Mouse (Mus musculus): ENCODE data around the gene Zcchc2. TPM values are rescaled to one million over a fixed set of nuclear protein-coding genes. Genes with fewer than 3 reads are reported as not detected.

Gene Zcchc2
- polyA plus RNA-seq, 1 experiment from 2014 or later = 2.6 TPM

GRCm38 (mm10) chr1:106071237-106072070, 81.2 kb downstream of the Zcchc2 start:
- 0 out of 2 replicates have a peak, but pooled peaks have one; percentile 70 for ATAC-seq (replicated peaks; ENCODE audit: low FRiP score, low read depth)
- peak; percentile 85 for DNase-seq (ENCODE audit: low spot score)
- TF ChIP-seq CTCF (IDR thresholded peaks at IDR 0.05; ENCODE audit: low read depth) = peak; percentile 94
- Histone ChIP-seq H3K4me2 (ENCODE audit: low read length) (peak overlapping the region; percentile 21; the same call in 1 of the 2 replicates), H3K4me3 (replicated peaks; ENCODE audit: low read depth, low read length) (no peak overlapping the region), H3K27me3 (ENCODE audit: insufficient read depth, low read length) (no peaks in the 10 kb centered on the region), H3K9ac (ENCODE audit: low read depth, low read length) (no peak overlapping the region), H3K36me3 (ENCODE audit: insufficient read depth, low read length) (no peaks in the 10 kb centered on the region), H3K4me1 (replicated peaks; ENCODE audit: insufficient read depth, low read length) (no peaks in the 10 kb centered on the region), H3K27ac (no peak overlapping the region), H3K9me3 (replicated peaks; ENCODE audit: low read length) (no peaks in the 10 kb centered on the region)
- WGBS = 16% methylated on average over 9 of the region's 9 CpGs

GRCm38 (mm10) chr1:106072071-106072440, 81.8 kb downstream of the Zcchc2 start:
- H3K4me3 ChIP-seq (replicated peaks; ENCODE audit: low read depth, low read length) = no peak overlapping the region
- H3K9ac ChIP-seq (ENCODE audit: low read depth, low read length) = no peak overlapping the region
- H3K27ac ChIP-seq = no peak overlapping the region
- DNase-seq (ENCODE audit: low spot score) (peak; percentile 36), ATAC-seq (replicated peaks; ENCODE audit: low FRiP score, low read depth) (0 out of 2 replicates have a peak, but pooled peaks have one; percentile 33)
- WGBS = 5% methylated on average over 10 of the region's 10 CpGs
- no peaks in the 10 kb centered on the region for H3K27me3 ChIP-seq (ENCODE audit: insufficient read depth, low read length)
- no peak for TF ChIP-seq CTCF (IDR thresholded peaks at IDR 0.05; ENCODE audit: low read depth)
- H3K9me3 ChIP-seq (replicated peaks; ENCODE audit: low read length) = no peaks in the 10 kb centered on the region
- no peaks in the 10 kb centered on the region for H3K36me3 ChIP-seq (ENCODE audit: insufficient read depth, low read length)
- peak overlapping the region; percentile 21; the same call in 1 of the 2 replicates for H3K4me2 ChIP-seq (ENCODE audit: low read length)
- H3K4me1 ChIP-seq (replicated peaks; ENCODE audit: insufficient read depth, low read length) = no peaks in the 10 kb centered on the region

DNA sequence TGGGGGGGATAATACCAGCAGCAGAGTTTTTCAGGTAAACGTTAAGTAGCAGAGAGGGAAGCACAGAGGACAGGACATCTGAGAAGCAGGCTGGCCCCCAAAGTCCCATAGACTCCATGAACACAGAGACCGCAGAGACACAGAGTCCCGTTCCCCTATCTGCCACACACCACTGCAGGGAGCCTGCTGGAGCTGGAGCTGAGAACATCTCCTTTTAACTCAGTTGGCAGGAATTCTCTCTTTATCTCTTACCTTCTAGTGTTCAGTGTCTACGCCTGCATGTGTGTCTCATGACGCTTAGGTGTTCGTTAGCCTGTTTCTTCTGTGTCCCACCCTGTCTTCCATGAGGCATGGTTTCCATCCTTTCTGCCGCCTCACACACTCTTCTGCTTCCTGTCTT, 83.0 kb downstream of the Zcchc2 start:
- H3K4me2 ChIP-seq (ENCODE audit: low read length) = no peak overlapping the region
- H3K36me3 ChIP-seq (ENCODE audit: insufficient read depth, low read length) = no peaks in the 10 kb centered on the region
- H3K4me3 ChIP-seq (replicated peaks; ENCODE audit: low read depth, low read length) = no peak overlapping the region
- no peaks in the 10 kb centered on the region for H3K27me3 ChIP-seq (ENCODE audit: insufficient read depth, low read length)
- H3K27ac ChIP-seq = no peak overlapping the region
- H3K9ac ChIP-seq (ENCODE audit: low read depth, low read length) = no peak overlapping the region
- DNase-seq (ENCODE audit: low spot score) (no peak), ATAC-seq (replicated peaks; ENCODE audit: low FRiP score, low read depth) (no peak)
- TF ChIP-seq CTCF (IDR thresholded peaks at IDR 0.05; ENCODE audit: low read depth) = no peak
- no peaks in the 10 kb centered on the region for H3K9me3 ChIP-seq (replicated peaks; ENCODE audit: low read length)
- WGBS = 85% methylated on average over 7 of the region's 7 CpGs
- no peaks in the 10 kb centered on the region for H3K4me1 ChIP-seq (replicated peaks; ENCODE audit: insufficient read depth, low read length)

- no peak overlapping the region for H3K4me3 ChIP-seq (replicated peaks; ENCODE audit: low read depth, low read length)
- 73% methylated on average over 7 of the region's 7 CpGs for WGBS
- H3K4me2 ChIP-seq (ENCODE audit: low read length) = no peak overlapping the region
- H3K9me3 ChIP-seq (replicated peaks; ENCODE audit: low read length) = no peaks in the 10 kb centered on the region
- no peaks in the 10 kb centered on the region for H3K27me3 ChIP-seq (ENCODE audit: insufficient read depth, low read length)
- peak; percentile 15 for DNase-seq (ENCODE audit: low spot score)
- H3K9ac ChIP-seq (ENCODE audit: low read depth, low read length) = no peak overlapping the region
- H3K4me1 ChIP-seq (replicated peaks; ENCODE audit: insufficient read depth, low read length) = no peaks in the 10 kb centered on the region
- H3K36me3 ChIP-seq (ENCODE audit: insufficient read depth, low read length) = no peaks in the 10 kb centered on the region
- ATAC-seq (replicated peaks; ENCODE audit: low FRiP score, low read depth) = no peak
- no peak overlapping the region for H3K27ac ChIP-seq
- no peak for TF ChIP-seq CTCF (IDR thresholded peaks at IDR 0.05; ENCODE audit: low read depth)
Observed at GRCm38 (mm10) chr1:106074141-106074540, 83.9 kb downstream of the Zcchc2 start.

DNA sequence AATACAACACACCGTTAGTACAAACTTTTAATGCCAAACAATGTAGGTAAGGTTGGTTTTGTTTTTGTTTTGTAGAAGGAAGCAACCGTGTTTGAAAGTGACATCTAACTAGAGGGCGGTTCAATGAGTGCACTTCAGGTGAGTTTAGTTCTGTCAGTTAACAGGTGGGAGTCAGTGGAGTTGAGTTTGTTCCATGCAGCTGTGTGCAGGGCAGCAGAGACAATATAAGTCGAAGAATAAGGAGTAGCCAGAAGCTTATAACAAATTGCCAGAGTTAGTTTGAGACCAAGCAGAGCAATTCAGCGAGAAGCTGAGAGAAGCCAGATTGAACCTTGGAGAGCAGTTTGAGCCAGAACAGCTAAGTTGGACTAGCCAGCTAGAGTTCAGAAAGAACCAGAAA, 84.5 kb downstream of the Zcchc2 start:
- no peaks in the 10 kb centered on the region for H3K4me1 ChIP-seq (replicated peaks; ENCODE audit: insufficient read depth, low read length)
- ATAC-seq (replicated peaks; ENCODE audit: low FRiP score, low read depth) = no peak
- H3K4me3 ChIP-seq (replicated peaks; ENCODE audit: low read depth, low read length) = no peak overlapping the region
- 89% methylated on average over 5 of the region's 5 CpGs for WGBS
- H3K9ac ChIP-seq (ENCODE audit: low read depth, low read length) = no peak overlapping the region
- no peak for DNase-seq (ENCODE audit: low spot score)
- no peaks in the 10 kb centered on the region for H3K27me3 ChIP-seq (ENCODE audit: insufficient read depth, low read length)
- H3K36me3 ChIP-seq (ENCODE audit: insufficient read depth, low read length) = no peaks in the 10 kb centered on the region
- no peaks in the 10 kb centered on the region for H3K9me3 ChIP-seq (replicated peaks; ENCODE audit: low read length)
- H3K4me2 ChIP-seq (ENCODE audit: low read length) = no peak overlapping the region
- H3K27ac ChIP-seq = no peak overlapping the region
- TF ChIP-seq CTCF (IDR thresholded peaks at IDR 0.05; ENCODE audit: low read depth) = no peak

GRCm38 (mm10) chr1:106076641-106077040, 86.4 kb downstream of the Zcchc2 start:
- H3K9ac ChIP-seq (ENCODE audit: low read depth, low read length) = no peak overlapping the region
- no peaks in the 10 kb centered on the region for H3K36me3 ChIP-seq (ENCODE audit: insufficient read depth, low read length)
- H3K4me3 ChIP-seq (replicated peaks; ENCODE audit: low read depth, low read length) = no peak overlapping the region
- H3K4me1 ChIP-seq (replicated peaks; ENCODE audit: insufficient read depth, low read length) = no peaks in the 10 kb centered on the region
- ATAC-seq (replicated peaks; ENCODE audit: low FRiP score, low read depth) = no peak
- no peaks in the 10 kb centered on the region for H3K27me3 ChIP-seq (ENCODE audit: insufficient read depth, low read length)
- WGBS = 82% methylated on average over 3 of the region's 3 CpGs
- no peak for DNase-seq (ENCODE audit: low spot score)
- H3K9me3 ChIP-seq (replicated peaks; ENCODE audit: low read length) = no peaks in the 10 kb centered on the region
- no peak overlapping the region for H3K27ac ChIP-seq
- H3K4me2 ChIP-seq (ENCODE audit: low read length) = no peak overlapping the region
- no peak for TF ChIP-seq CTCF (IDR thresholded peaks at IDR 0.05; ENCODE audit: low read depth)
